Mouse (Mus musculus): ENCODE measurements around the gene Mars2.
A peak's percentile ranks its signal among the peaks of the same experiment; 100 is the strongest.

Gene Mars2

GRCm38 (mm10) chr1:55236890-55237642 is at the start of gene Mars2:
Gene Mars2, plus strand, starts transcription at chr1:55237177.
- peak; percentile 98 to 99 for DNase-seq

DNA sequence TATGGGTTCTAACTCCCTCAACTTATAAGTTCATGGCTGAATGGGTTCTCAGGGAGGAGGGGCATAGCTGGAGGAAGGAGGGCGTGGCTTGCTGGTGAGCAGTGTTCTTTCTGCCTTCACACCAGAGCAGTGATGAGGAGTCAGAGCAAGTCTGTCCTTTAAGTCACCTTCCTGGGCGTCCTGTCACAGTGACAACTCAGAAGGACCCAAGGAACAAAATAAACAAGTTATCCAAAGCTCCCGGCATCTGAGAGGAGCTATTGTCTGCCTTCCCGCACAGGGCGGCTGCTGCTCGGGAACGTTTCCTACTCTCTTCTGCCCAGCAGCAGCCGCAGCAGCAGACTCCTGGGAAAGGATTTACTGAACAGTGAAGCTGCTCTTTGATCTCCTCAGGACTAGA is 45.0 kb upstream of the Mars2 start:
- peak in 1 of 2 experiments; percentile 39 for DNase-seq

GRCm38 (mm10) chr1:55192824-55193223 is 44.2 kb upstream of the Mars2 start:
- DNase-seq = peak; percentile 41 to 51

- peak; percentile 82 to 88 for DNase-seq
Observed at GRCm38 (mm10) chr1:55193316-55193715, 43.7 kb upstream of the Mars2 start.

- DNase-seq = no peak
Observed at GRCm38 (mm10) chr1:55194064-55194915, 42.7 kb upstream of the Mars2 start.

GRCm38 (mm10) chr1:55195021-55195420 is 42.0 kb upstream of the Mars2 start:
- DNase-seq = no peak

DNA sequence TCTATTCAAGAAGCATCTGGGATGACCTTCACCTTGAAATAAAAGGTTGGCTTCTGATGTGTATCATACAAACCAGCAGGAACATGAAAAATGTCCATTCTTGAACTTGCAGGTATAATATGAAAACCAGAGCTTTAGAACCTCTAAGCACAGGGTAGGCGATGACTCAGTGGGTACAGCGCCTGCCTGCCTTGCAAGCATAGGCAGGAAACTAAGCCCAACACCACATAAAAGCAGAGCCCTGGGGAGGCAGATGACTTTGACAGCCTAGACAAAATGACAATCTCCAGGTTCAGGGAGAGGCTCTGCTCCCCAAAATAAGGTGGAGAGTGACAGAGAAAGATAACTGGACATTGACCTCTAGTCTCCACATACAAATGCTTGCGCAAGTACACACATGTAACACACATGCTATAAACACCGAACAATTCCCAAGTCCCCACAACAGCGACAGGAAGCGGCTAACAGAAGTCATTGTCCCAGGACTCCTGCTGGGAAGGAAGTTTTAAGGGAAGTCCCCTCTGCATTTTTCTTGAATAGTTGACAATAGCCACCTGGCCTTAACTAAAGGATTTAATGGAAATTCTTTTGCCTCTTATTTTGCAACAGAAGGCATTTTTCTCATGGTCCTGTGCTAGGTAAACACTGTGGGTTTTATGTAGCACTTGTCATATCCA is 40.5 kb upstream of the Mars2 start:
- no peak for DNase-seq

- DNase-seq = no peak
Observed at GRCm38 (mm10) chr1:55198719-55199118, 38.3 kb upstream of the Mars2 start.

- peak; percentile 66 to 76 for DNase-seq
Observed at GRCm38 (mm10) chr1:55201850-55202752, 34.9 kb upstream of the Mars2 start.

- no peak for DNase-seq
Observed at GRCm38 (mm10) chr1:55205808-55206327, 31.1 kb upstream of the Mars2 start.

DNA sequence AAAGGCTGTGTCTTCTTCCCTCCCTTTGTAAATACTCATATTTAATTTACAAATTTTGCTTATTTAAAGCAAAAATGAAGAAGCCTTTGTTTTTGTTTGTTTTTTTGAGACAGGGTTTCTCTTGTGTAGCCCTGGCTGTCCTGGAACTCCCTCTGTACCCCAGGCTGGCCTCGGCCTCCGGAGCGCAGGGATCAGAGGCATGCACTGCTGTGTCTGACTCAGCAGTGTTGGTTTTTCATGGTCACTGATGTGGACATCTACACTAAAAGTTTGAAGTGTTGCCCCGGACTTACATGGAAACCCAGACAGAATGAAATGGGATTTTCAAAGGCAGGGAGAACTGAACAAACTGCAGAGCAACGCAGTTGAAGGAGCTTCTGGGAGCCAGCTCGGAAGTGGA is 29.4 kb upstream of the Mars2 start:
- DNase-seq = no peak

GRCm38 (mm10) chr1:55208500-55209140 is 28.4 kb upstream of the Mars2 start:
- DNase-seq = no peak

DNA sequence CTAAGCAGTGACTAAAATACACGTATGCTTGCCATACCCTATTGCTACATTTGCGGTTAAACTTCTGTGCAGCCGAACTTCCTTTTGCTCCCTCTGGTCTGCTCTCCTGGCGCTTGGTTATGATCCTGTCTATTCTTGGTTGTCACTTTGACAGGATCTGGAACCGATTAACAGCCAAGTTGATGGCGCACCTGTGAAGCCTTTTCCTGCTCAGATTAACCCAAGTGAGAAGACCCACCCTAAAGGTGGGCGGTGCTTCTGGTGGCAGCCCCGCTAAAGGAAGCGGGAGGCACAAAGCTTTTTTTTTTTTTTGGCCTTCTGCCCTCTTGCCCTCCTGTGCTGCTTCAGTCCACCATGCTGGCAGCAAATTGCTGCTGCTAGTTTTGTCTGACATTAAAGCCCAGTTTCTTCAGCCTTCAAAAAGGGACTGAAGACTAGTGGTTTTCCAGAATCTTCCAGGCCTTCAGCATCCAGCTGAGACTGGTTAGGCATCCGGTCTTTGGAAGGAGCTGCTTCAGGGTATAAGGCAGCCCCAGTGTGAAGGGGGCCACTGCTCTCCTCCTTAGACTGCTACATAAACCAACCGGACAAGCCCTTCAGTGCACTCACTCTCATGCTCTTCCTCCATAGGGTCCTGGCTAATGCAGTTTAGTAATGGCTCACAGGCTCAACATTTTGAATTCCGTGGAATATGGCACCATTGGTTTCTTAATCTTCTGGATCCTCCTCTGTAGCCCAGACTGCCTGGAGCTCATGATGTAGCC is 26.6 kb upstream of the Mars2 start:
- DNase-seq = peak in 1 of 2 experiments; percentile 34

- no peak for DNase-seq
Observed at GRCm38 (mm10) chr1:55211081-55211480, 25.9 kb upstream of the Mars2 start.

DNA sequence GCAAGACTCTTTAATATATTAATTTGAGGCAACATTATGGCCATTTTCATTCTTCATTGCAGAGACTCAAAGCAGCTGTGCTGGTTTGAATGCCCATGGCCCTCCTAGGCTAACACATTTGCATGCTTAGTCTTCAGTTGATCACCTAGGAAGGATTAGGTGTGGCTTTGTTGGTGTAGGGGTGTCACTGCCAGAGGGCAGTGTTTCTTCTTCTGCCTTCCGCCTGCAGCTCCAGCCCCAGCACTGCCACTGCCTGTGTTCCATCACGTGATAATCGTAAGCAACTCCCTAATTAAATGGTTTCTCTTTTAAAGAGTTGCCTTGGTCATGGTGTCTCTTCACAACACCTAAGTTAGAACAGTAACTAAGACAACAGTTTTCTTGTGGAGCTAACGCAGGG is 24.2 kb upstream of the Mars2 start:
- DNase-seq = no peak

- DNase-seq = no peak
Observed at GRCm38 (mm10) chr1:55213475-55213874, 23.5 kb upstream of the Mars2 start.

- DNase-seq = no peak
Observed at GRCm38 (mm10) chr1:55213936-55214335, 23.0 kb upstream of the Mars2 start.

GRCm38 (mm10) chr1:55215185-55215813 is 21.7 kb upstream of the Mars2 start:
- peak in 1 of 2 experiments; percentile 56 for DNase-seq

DNA sequence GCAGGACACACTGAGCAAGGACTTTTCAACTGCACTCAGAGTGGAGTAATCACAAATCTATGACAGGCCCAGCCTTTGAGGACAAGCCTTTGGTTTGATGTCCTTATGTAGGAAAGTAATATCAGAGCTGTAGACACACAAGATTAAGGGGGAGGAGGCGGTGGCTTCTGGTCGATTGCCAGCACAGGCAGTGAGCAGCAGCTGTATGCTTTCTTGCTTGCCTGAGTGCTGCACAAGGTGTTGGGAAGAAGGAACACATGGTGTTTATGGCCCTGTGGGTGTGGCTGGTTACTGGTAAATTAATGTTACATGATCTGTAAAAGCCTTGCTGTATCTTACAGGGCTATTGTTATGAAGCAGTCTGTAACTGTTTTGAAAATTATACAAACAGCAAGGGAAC is 19.8 kb upstream of the Mars2 start:
- peak; percentile 57 to 61 for DNase-seq

DNA sequence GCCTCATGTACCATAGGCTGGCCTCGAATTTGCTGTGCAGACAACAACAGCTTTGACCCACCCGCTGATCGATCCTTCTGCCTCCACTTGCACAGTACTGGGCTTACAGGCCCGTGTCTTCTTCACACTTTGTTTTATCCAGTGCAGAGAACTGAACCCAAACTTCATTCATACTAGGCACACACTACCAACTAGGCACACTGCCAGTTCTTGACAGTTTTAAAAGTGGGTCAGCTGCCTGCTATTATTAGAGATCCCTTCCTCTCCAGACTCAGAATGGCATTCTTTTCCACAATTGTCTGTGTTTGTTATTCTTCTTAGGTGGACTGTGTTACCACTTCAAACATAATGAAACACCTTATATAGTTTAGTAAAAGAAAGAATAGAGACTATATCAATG is 15.6 kb upstream of the Mars2 start:
- DNase-seq = no peak

Measured in kidney, postnatal 4 days (tissue).